Mouse (Mus musculus) gastrocnemius, postnatal 36 days (tissue): ENCODE data around the gene Fut8. TPM values are rescaled to one million over a fixed set of nuclear protein-coding genes. Genes with fewer than 3 reads are reported as not detected.

Source experiments
- DNase-seq, 2 experiments: peaks; one replicate each; pipeline ENCODE4 v3.0.0; 2022
- intact Hi-C: fragments of 180-260 bp; cut with DNase I; formaldehyde crosslinking; loops from one replicate; pipeline ENCODE4 v1.15.1; 2025
- total RNA-seq, 2 experiments: library from RNA; stranded (reverse); gene quantifications; 2 replicates each; pipeline ENCODE4 v1.2.3; 2021

The Fut8 gene
- total RNA-seq, 2 experiments from 2014 or later, result 13.1 to 13.4 TPM

- DNase-seq, result no peak
- intact Hi-C loops, result no loop called here
Observed at GRCm38 (mm10) chr12:77296119-77296518, 58.2 kb downstream of the Fut8 start.

DNA sequence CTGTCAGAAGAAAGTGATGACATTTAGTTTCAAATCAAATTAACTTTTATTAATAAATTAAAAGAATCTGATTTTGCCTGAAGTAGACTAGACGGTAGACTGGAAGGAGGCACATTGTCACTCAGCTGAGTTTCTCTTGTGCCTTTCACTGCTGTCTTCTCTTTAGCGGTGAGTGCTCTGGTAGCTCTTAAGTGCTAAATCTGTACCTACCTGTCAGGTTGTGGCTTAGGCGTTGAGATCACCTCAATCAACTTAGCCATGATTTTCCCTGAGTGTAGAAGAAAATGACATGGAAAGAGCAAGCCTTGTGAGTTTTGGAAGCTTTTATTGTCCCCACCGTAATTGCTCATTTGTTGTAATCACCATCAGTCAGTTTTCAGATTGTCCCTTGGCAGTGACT, 59.2 kb downstream of the Fut8 start:
- intact Hi-C loops, result no loop called here
- no peak for DNase-seq

DNA sequence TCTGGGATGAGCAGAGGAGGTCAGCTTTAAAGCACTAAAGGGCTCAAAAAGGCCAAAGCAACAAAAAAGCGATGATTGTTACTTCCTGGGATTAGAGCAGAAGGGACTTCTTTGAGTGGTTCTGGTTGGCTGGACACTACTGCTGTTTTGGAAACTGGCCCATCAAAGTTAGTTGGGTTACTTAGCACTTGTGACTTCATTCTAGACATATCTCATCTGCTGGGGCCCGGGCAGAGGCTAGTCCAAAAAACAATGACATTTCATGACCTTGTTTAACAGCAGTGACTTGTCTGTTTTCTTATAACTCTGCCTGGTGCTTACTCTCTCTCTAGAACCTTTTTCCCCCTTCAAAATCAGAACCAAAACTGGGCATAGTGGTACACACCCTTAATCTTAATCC, 59.9 kb downstream of the Fut8 start:
- DNase-seq, result no peak
- intact Hi-C loops, result no loop called here

- DNase-seq, result no peak
- intact Hi-C loops, result no loop called here
Observed at GRCm38 (mm10) chr12:77302011-77302410, 64.1 kb downstream of the Fut8 start.

- DNase-seq, result no peak
- intact Hi-C loops, result no loop called here
Observed at GRCm38 (mm10) chr12:77303367-77303766, 65.4 kb downstream of the Fut8 start.

- intact Hi-C loops, result no loop called here
- no peak for DNase-seq
Observed at GRCm38 (mm10) chr12:77305502-77305901, 67.6 kb downstream of the Fut8 start.

DNA sequence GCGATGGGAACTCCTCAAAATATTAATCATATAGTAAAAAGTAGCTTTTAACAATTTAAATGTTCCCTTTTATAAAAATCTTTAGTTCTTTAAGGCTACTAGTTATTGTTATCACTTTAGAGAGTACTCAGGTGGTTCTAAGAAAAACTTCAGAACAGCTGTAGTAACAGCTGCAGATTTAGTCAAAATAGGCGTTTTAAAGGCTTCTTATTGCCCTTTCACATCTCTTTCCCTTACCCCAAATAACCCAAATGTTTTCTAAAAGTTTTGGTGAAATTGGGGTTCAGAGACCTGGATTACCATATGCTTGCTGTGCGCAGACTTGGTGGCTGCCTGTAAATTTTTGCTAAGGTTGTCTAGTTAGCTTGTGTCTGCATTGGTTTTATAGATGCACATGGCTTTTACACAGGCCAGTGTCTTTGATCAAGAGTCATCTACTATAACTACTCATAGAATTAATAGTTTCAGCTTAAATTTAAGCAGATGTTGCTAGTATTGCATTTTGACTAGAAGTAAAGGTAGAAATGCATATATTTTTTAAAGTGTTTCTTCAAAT, 68.9 kb downstream of the Fut8 start:
- no peak for DNase-seq
- intact Hi-C loops, result no loop called here

- intact Hi-C loops, result no loop called here
- DNase-seq, result no peak
Observed at GRCm38 (mm10) chr12:77309507-77309906, 71.6 kb downstream of the Fut8 start.

DNA sequence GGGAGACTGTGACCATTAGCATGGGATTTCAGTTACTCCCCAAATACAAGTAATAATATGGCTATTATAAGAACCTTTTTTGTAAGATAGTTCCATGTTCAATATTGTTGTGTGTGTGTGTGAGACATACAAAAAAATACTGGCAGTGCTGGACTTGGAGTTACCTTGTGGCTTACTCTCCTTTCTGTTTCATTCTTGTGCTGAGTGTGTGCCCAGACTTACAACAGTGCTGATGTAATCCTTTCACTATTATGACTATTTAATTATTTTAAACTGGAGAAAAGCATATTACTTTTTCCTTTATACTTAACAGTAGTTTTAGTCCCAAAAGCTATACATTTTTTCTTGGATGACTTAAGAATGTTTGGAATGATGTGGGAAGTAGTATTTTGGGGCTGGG, 75.6 kb downstream of the Fut8 start:
- intact Hi-C loops, result no loop called here
- no peak for DNase-seq

- no peak for DNase-seq
- intact Hi-C loops, result no loop called here
Observed at GRCm38 (mm10) chr12:77324142-77324541, 86.2 kb downstream of the Fut8 start.

DNA sequence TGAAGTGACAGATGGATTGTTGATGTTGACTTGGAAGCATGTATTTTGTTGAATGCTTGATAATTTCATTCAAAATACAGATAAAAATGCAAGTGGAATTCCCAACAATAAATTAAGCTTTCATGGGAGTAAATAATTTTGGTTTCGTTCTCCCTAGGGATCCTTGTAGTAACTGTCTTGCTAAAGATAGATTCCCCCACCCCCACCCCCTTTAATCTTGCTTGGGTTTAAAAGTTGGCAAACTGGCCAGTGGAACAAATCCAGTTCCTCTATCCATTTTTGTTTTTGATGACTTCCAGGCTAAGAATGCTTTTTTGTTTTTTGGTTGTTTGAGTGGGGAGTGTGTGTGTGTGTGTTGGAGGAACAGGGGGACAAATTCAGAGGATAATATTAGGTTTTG, 108.6 kb downstream of the Fut8 start:
- no peak for DNase-seq
- intact Hi-C loops, result no loop called here

DNA sequence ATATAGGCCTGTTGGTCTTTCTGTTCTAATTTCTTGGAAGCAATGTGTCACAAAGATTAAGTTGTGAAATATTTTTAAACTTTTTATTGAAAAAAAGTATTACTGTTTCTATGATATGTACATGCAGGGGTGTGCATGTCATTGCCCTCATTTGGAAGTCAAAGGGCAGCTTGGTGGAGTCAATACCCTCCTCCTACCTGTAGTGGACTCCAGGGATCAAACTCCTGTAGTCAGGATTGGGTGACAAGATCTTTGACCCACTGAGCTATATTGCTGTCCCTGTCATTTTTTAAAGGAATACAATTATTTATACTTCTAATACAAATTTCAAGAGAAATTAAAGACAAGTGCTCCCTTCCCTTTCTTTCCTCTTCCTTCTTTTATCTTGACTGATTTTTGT, 111.6 kb downstream of the Fut8 start:
- no peak for DNase-seq
- intact Hi-C loops, result no loop called here

- intact Hi-C loops, result no loop called here
- no peak for DNase-seq
Observed at GRCm38 (mm10) chr12:77415720-77416119, 177.8 kb downstream of the Fut8 start.

- intact Hi-C loops, result no loop called here
- DNase-seq, result no peak
Observed at GRCm38 (mm10) chr12:77421667-77422393, 183.9 kb downstream of the Fut8 start.

DNA sequence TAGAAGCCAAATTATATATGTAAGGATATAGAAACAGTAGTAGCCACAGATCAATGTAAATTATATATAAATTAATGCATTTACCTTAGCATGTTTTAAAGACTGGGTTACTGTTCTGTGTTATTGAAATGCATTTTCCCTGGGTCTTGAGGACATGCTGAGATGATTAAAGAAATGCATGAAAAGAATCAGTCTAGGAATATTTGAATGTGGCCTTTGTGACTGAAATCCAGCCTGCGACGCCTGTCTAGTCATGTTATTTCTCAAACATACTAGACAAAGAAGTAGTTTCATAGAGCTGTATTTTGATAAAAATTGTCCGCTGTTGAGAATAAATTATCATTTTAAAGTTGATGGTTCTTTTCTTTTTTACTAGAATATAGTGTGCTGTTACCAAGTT, 188.2 kb downstream of the Fut8 start:
- intact Hi-C loops, result no loop called here
- DNase-seq, result no peak

GRCm38 (mm10) chr12:77428165-77428564, 190.2 kb downstream of the Fut8 start:
- intact Hi-C loops, result no loop called here
- DNase-seq, result no peak

DNA sequence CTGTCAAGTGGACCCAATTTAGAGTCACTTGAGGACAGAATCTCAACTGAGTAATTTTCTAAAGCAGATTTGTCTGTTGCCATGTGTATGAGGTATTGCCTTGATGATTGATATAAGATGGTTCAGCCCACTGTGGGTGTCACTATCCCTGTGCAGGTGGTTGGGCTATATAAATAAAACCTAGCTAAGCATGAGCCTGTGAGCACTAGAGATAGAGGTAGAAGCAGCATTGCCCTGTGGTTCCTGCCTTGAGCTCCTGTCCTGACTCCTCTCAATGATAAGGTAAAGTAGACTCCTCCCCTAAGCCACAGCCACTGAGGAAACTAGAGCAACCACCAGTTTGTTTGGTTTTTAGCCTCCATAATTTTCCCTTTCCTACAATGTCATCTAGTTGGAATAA, 191.5 kb downstream of the Fut8 start:
- DNase-seq, result no peak
- intact Hi-C loops, result no loop called here

DNA sequence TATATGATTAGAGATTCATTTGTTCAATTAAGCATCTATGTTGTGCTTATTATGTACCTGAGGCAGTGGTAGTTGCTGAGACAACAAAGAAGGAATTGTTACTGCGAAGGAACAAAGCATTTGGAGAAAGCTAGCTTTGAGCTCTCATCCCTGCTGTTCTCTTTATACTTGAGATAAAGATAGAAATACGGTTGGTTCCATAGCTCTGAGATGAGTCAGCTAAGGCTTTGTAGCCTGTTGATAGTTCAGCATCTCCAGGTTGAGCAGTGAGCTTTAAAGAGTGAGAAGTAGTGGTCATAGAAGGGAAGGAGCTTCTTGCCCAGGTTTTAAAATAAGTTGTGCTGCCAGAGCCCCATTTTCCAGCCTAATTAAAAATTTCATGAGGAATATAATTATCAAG, 198.8 kb downstream of the Fut8 start:
- intact Hi-C loops, result no loop called here

GRCm38 (mm10) chr12:77450816-77451215, 212.9 kb downstream of the Fut8 start:
- intact Hi-C loops, result no loop called here
- no peak for DNase-seq

More for the DNA sequence above, 198.8 kb downstream of the Fut8 start:
- no peak for DNase-seq

- no peak for DNase-seq
- intact Hi-C loops, result no loop called here
Observed at GRCm38 (mm10) chr12:77466178-77466577, 228.3 kb downstream of the Fut8 start.

DNA sequence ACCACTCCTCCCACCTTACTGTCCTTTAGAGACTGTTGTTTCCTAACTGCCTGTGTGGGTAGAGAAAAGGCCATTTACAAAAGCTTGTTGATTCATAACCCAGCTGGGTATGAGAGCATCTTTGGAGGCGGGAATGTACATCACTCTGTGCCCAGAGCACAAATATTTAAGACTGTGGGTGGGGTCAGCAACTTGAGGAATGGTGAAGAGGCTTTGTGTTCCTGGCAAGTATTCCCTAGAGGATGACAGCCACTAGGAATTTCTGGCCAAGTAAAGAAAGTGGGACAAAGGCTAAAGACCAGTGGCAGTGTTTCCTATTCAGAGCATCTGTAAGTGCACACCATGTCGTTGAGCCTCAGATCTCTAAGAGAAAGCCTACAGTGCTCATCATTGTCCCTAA, 242.0 kb downstream of the Fut8 start:
- intact Hi-C loops, result no loop called here
- DNase-seq, result no peak

DNA sequence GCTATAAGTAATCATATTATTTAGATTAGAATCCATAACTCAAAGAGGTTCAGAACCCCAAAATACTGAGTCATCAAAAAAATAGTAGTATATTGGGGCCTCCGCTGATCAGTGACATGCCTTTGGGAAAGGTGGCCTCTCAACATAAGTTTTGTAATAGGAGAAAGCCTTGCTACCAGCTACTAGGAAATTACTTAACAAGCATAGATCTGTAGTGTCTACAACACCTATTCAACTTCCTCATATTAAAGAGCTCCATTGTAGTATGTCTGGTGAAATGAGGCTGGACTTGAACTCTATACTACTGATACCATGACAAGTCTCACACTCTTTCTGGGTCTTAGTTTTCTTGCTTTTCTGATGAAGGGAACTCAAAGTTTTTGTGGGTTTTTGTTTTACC, 243.2 kb downstream of the Fut8 start:
- intact Hi-C loops, result no loop called here
- DNase-seq, result no peak

DNA sequence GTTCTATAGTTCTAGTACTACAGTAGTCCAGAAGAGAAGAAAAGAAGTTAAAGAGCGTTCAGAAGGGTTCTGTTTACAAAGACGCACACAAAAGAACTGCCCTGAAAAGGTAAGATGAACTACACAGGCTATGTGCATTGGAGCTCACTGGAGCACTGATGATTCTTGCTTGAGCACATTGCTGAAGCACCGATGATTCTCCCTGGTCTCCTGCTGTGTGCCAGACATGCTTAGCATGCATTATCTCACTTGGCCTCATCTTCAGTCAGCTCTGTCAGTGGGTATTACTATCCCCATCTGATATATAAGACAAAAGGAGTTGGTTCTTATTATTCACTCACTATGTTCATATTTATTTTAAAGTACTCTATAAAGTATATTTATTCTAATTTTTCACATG, 243.9 kb downstream of the Fut8 start:
- intact Hi-C loops, result no loop called here
- no peak for DNase-seq
